Mouse (Mus musculus) brain, embryonic 14.5 days (tissue): Measurements from ENCODE around the gene D7Ertd443e.

Experiments
- CTCF ChIP-seq: fragments of 200-500 bp; IDR thresholded peaks from 2 replicates; pipeline ENCODE4 v1.5.1; 2012; ENCODE audit warnings: inconsistent platforms, mild to moderate bottlenecking, moderate library complexity, borderline replicate concordance; ENCODE audit not compliant: insufficient read depth, insufficient read length; ENCODE audit errors: extremely low read depth
- POLR2A ChIP-seq: fragments of 200-500 bp; IDR thresholded peaks from 2 replicates; pipeline ENCODE4 v1.6.1; 2012; ENCODE audit warnings: mild to moderate bottlenecking, inconsistent platforms, borderline replicate concordance; ENCODE audit not compliant: poor library complexity, insufficient read depth, insufficient read length, severe bottlenecking; ENCODE audit errors: extremely low read depth

DNA sequence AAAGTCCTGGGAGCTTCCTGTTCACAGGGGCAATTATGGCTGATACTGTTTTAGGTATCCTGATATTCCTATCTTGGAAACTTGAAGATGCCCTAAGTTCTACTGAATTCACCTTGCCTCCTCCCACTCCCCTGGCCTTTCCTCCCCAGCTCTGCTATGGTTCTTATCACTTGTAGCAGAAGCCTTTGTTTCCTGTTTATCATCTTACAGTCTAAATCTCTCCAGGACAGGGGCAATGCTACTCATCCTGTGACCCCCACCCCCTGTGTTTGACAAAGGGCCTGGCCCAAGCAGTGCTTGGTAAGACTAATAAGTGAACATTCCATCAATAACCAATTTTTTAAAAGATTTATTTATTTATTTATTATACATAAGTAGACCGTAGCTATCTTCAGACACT is 144.9 kb downstream of the D7Ertd443e start:
- TF ChIP-seq CTCF: no peak
- TF ChIP-seq POLR2A: no peak
